Mouse (Mus musculus): ENCODE results near the gene Ifi27l2b. TPM values are rescaled to one million over a fixed set of nuclear protein-coding genes. Genes with fewer than 3 reads are reported as not detected.
"Not testable (repeated sequence)": the region's sequence is repeated elsewhere in the genome, so short reads cannot be mapped to it uniquely, and the experiment has no call there.

Ifi27l2b gene
- polyA plus RNA-seq, 1 experiment = 1.1 TPM

DNA sequence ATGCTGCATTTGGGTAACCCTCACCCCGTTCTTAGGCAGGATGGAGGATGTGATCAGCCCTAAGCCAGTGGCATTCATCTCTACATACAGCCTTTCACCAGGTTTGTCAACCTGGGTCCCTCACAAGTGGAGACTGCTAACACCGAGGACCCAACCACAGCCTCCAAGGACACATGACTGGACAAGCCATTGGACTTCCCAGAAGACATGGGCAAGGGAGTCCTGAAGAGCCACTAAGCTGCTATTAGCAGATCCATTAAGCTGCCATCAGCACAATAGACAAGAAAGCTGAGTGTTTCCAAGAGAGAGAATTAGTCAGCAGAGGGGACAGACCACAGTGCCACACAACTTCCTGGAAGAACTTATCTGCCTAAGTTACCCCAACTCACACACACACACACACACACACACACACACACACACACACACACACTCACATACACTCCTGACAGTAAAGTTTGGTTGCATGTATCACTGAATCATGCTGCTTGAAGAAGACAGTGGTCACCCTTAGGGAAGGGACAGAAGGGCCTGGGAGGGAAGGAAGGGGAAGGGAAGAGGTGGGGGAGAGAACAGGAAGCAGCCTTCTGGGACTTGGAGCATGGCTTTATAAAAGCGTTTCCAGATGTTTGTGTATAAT, 34.2 kb upstream of the Ifi27l2b start:
- Histone ChIP-seq H3K27me3 (ENCODE audit: control insufficient read depth, insufficient read depth, low read length) (no peaks in the 10 kb centered on the region), H3K27ac (ENCODE audit: control insufficient read depth, insufficient read depth, low read length) (no peak overlapping the region), H3K36me3 (ENCODE audit: control insufficient read depth, insufficient read depth, low read length) (no peaks in the 10 kb centered on the region), H3K4me3 (ENCODE audit: control insufficient read depth, insufficient read depth, low read length) (no peak overlapping the region), H3K4me1 (replicated peaks; ENCODE audit: control insufficient read depth, insufficient read depth, low read length) (no peaks in the 10 kb centered on the region)
- DNase-seq = no peak
- WGBS = 55% methylated on average over 3 of the region's 3 CpGs
- TF ChIP-seq CTCF (IDR thresholded peaks at IDR 0.05; ENCODE audit: borderline replicate concordance, control insufficient read depth, extremely low read depth, insufficient read depth, low read length, poor library complexity) = no peak
- TF ChIP-seq POLR2A (IDR thresholded peaks at IDR 0.05; ENCODE audit: control insufficient read depth, extremely low read depth, insufficient read depth, low read length, poor library complexity) = no peak

DNA sequence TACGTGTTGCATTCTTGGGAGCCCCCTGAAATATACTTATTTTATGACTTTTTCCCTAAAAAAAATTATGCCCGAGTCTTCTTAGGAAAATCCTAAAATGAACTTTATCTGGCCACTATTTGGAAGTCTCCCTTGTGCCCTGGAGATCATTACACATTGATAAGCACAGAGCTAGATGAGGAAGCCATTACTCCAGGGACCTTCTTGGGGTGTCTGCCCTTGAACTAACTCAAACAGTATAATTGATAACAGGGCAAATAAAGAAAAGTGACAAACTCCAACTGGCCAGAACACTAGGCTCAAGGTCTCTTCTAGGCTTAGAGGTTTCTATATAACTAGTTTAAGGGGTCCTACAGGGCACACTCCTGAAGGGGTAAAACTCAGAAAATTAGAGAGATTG, 30.7 kb upstream of the Ifi27l2b start:
- no peak for DNase-seq
- no peaks in the 10 kb centered on the region for H3K27me3 ChIP-seq (ENCODE audit: control insufficient read depth, insufficient read depth, low read length)
- WGBS = 76% methylated on average over 2 of the region's 2 CpGs
- no peak overlapping the region for H3K27ac ChIP-seq (ENCODE audit: control insufficient read depth, insufficient read depth, low read length)
- no peak for TF ChIP-seq POLR2A (IDR thresholded peaks at IDR 0.05; ENCODE audit: control insufficient read depth, extremely low read depth, insufficient read depth, low read length, poor library complexity)
- no peak for TF ChIP-seq CTCF (IDR thresholded peaks at IDR 0.05; ENCODE audit: borderline replicate concordance, control insufficient read depth, extremely low read depth, insufficient read depth, low read length, poor library complexity)
- H3K36me3 ChIP-seq (ENCODE audit: control insufficient read depth, insufficient read depth, low read length) = no peaks in the 10 kb centered on the region
- no peaks in the 10 kb centered on the region for H3K4me1 ChIP-seq (replicated peaks; ENCODE audit: control insufficient read depth, insufficient read depth, low read length)
- no peak overlapping the region for H3K4me3 ChIP-seq (ENCODE audit: control insufficient read depth, insufficient read depth, low read length)

DNA sequence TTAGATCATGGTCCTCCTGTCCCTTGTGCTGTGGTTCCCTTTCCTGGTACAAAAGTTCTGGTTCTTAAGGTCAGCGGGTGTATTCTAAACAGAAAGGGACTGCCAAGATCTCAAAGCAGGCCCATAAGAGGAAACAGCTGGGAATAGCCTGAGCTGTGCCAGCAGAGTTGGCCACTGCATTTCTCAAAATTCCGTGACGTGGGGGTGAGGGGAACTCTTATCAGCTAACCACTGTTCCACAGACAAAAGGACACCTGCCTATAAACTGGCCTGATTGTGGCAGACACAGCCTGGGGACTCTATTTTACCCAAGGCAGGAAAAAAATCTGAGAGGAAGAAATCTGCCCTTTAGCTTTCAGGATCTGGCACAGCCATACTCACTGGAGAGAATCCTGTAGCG, 30.3 kb upstream of the Ifi27l2b start:
- H3K27ac ChIP-seq (ENCODE audit: control insufficient read depth, insufficient read depth, low read length) = no peak overlapping the region
- WGBS = 36% methylated on average over 4 of the region's 4 CpGs
- no peak for DNase-seq
- H3K4me1 ChIP-seq (replicated peaks; ENCODE audit: control insufficient read depth, insufficient read depth, low read length) = no peaks in the 10 kb centered on the region
- H3K4me3 ChIP-seq (ENCODE audit: control insufficient read depth, insufficient read depth, low read length) = no peak overlapping the region
- TF ChIP-seq CTCF (IDR thresholded peaks at IDR 0.05; ENCODE audit: borderline replicate concordance, control insufficient read depth, extremely low read depth, insufficient read depth, low read length, poor library complexity) (no peak), POLR2A (IDR thresholded peaks at IDR 0.05; ENCODE audit: control insufficient read depth, extremely low read depth, insufficient read depth, low read length, poor library complexity) (no peak)
- H3K27me3 ChIP-seq (ENCODE audit: control insufficient read depth, insufficient read depth, low read length) = no peaks in the 10 kb centered on the region
- no peaks in the 10 kb centered on the region for H3K36me3 ChIP-seq (ENCODE audit: control insufficient read depth, insufficient read depth, low read length)

DNA sequence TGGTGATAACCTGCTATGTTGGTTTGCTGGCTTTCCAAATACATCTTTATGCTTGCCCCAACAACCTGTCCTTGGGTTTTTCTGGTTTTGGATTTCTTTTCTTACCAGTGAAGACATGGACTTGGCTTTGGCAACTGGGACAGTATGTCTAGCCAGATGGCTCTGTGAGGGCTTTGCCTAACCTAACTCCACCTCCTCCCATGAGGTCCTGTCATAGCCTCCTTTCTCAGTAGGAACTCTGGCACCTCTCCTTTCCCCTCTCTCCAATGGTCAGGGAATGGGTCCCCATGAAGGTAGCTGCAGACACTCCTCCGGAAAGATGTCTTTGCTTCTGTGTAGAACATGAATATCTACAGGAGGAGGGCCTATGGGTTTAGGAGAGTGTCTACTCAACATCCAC, 29.7 kb upstream of the Ifi27l2b start:
- no peak overlapping the region for H3K4me3 ChIP-seq (ENCODE audit: control insufficient read depth, insufficient read depth, low read length)
- no peak for DNase-seq
- no peak overlapping the region for H3K27ac ChIP-seq (ENCODE audit: control insufficient read depth, insufficient read depth, low read length)
- no peaks in the 10 kb centered on the region for H3K4me1 ChIP-seq (replicated peaks; ENCODE audit: control insufficient read depth, insufficient read depth, low read length)
- WGBS = 93% methylated on average over 1 of the region's 1 CpGs
- no peaks in the 10 kb centered on the region for H3K27me3 ChIP-seq (ENCODE audit: control insufficient read depth, insufficient read depth, low read length)
- TF ChIP-seq CTCF (IDR thresholded peaks at IDR 0.05; ENCODE audit: borderline replicate concordance, control insufficient read depth, extremely low read depth, insufficient read depth, low read length, poor library complexity) (no peak), POLR2A (IDR thresholded peaks at IDR 0.05; ENCODE audit: control insufficient read depth, extremely low read depth, insufficient read depth, low read length, poor library complexity) (no peak)
- no peaks in the 10 kb centered on the region for H3K36me3 ChIP-seq (ENCODE audit: control insufficient read depth, insufficient read depth, low read length)

DNA sequence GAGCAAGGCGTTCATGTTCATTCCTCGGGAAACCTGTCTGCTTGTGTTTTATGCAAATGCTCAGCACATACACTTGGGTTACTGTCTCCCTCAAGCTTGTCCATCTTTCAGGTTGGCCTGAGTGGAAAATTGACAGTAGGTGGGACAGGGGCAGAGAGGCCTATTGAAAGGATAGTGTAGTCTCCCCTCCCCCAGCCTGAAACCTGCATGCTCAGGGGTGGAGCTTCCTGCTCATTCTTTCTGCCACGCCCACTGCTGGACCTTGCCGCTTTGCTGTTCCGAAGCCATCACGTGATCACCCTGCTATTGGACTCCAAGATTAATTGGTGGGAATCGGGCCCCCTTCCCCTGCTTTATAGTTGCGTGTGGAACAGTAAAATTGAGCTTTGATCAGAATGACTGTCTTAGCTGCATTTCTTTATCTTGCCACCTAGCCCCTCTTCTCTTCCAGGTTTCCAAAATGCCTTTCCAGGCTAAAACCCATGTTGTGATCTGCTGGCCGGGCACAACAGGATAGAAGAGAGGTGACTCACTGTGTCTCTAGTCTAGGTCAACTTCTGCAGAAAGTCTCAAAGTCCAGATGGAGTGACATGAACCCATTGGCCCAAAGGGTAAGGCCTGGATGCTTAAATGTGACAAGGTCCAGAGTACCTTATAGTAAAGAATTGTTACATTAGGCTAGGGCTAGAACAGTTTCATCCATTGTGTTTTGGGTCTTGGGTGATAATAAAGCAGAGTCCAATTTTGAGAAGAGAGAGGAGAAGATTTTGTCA, 27.4 kb upstream of the Ifi27l2b start:
- H3K27me3 ChIP-seq (ENCODE audit: control insufficient read depth, insufficient read depth, low read length); H3K36me3 ChIP-seq (ENCODE audit: control insufficient read depth, insufficient read depth, low read length); H3K27ac ChIP-seq (ENCODE audit: control insufficient read depth, insufficient read depth, low read length); H3K4me1 ChIP-seq (replicated peaks; ENCODE audit: control insufficient read depth, insufficient read depth, low read length); H3K4me3 ChIP-seq (ENCODE audit: control insufficient read depth, insufficient read depth, low read length); DNase-seq: not testable (repeated sequence)
- WGBS = 77% methylated on average over 9 of the region's 9 CpGs

DNA sequence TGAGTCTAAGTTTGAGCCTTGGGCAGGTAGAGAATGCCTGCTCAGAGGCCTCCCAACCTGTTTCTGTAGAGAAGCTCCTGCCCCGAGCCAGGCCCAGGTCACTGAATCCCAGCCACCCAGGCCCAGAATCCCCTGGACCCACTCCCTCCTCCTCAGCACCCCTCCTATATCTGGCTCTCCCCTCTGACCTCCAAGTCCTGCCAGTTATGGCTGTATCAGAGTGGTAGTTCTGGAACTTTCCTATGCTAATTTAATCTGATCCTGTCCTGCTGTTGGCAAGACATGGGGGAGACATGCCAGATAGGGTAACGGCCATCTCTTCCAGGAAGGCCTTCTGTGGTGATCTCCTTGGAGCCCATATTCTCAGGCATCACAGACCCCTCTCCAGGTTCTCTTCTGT, 25.8 kb upstream of the Ifi27l2b start:
- Histone ChIP-seq H3K36me3 (ENCODE audit: control insufficient read depth, insufficient read depth, low read length) (no peaks in the 10 kb centered on the region), H3K27me3 (ENCODE audit: control insufficient read depth, insufficient read depth, low read length) (no peaks in the 10 kb centered on the region), H3K4me3 (ENCODE audit: control insufficient read depth, insufficient read depth, low read length) (no peak overlapping the region), H3K27ac (ENCODE audit: control insufficient read depth, insufficient read depth, low read length) (no peak overlapping the region), H3K4me1 (replicated peaks; ENCODE audit: control insufficient read depth, insufficient read depth, low read length) (no peaks in the 10 kb centered on the region)
- WGBS = 91% methylated on average over 2 of the region's 2 CpGs
- TF ChIP-seq CTCF (IDR thresholded peaks at IDR 0.05; ENCODE audit: borderline replicate concordance, control insufficient read depth, extremely low read depth, insufficient read depth, low read length, poor library complexity) (no peak), POLR2A (IDR thresholded peaks at IDR 0.05; ENCODE audit: control insufficient read depth, extremely low read depth, insufficient read depth, low read length, poor library complexity) (no peak)
- no peak for DNase-seq

Measured in thymus, adult 2 months (tissue).